Mouse (Mus musculus) embryonic fibroblast, embryonic 13.5 days (primary cell): ENCODE measurements around the gene Dirc2. TPM values are rescaled to one million over a fixed set of nuclear protein-coding genes. Genes with fewer than 3 reads are reported as not detected.

Source experiments
- H3K27ac ChIP-seq: 2 replicates; pipeline ENCODE4 v1.5.1; 2012; ENCODE audit warnings: low read length, control low read depth, inconsistent platforms; ENCODE audit not compliant: insufficient read depth
- H3K4me1 ChIP-seq: 2 replicates; pipeline ENCODE4 v1.6.1; 2011; ENCODE audit warnings: low read length; ENCODE audit not compliant: control insufficient read depth, insufficient read depth
- H3K4me3 ChIP-seq: 2 replicates; pipeline ENCODE4 v1.5.1; 2011; ENCODE audit warnings: mild to moderate bottlenecking, control low read depth, low read length; ENCODE audit not compliant: insufficient read depth
- CTCF ChIP-seq: IDR thresholded peaks from 2 replicates; pipeline ENCODE4 v1.5.1; 2011; ENCODE audit warnings: mild to moderate bottlenecking, control low read depth, low read length, moderate library complexity, borderline replicate concordance; ENCODE audit not compliant: insufficient read depth
- POLR2A ChIP-seq: IDR thresholded peaks from 2 replicates; pipeline ENCODE4 v1.6.1; 2011; ENCODE audit warnings: low read depth, mild to moderate bottlenecking, control low read depth, low read length, moderate library complexity
- polyA plus RNA-seq: library from polyadenylated mRNA; stranded (reverse); fragments of >200 nt; gene quantifications from 2 replicates; pipeline ENCODE4 v1.2.4, GENCODE M21; 2011; ENCODE audit warnings: low read depth; ENCODE audit not compliant: missing spikeins, insufficient read length

Gene Dirc2
- polyA plus RNA-seq, 1 experiment: 27.6 TPM

GRCm38 (mm10) chr16:35660222-35660621 lies 108.9 kb downstream of the Dirc2 start:
- TF ChIP-seq CTCF (no peak), POLR2A (no peak)
- Histone ChIP-seq H3K27ac (no peak overlapping the region), H3K4me1 (no peaks in the 10 kb centered on the region), H3K4me3 (no peak overlapping the region)

DNA sequence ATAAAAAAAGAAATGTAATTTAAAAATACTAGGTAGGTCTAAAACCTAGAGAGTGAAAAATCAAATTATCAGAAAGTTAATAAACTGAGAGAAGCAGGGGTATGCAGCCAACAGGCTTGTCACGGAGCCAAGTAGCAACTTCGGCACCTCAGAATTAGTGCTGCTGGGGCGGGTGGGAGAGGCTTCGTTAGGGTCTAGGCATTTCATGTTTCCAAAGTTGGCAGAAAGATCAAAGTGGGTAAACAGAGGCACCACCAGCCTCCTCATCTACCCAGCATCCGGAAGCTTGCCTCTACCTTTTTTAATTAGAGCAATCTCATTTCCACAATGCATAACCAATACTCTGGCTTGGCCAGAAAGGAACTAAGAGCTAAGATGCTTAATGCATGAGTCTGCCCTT lies 115.2 kb downstream of the Dirc2 start:
- Histone ChIP-seq H3K27ac (no peak overlapping the region), H3K4me3 (no peak overlapping the region), H3K4me1 (no peaks in the 10 kb centered on the region)
- TF ChIP-seq POLR2A: no peak
- TF ChIP-seq CTCF: no peak

GRCm38 (mm10) chr16:35652706-35653105 lies 116.5 kb downstream of the Dirc2 start:
- H3K4me3 ChIP-seq: no peak overlapping the region
- H3K4me1 ChIP-seq: no peaks in the 10 kb centered on the region
- H3K27ac ChIP-seq: no peak overlapping the region
- TF ChIP-seq CTCF (no peak), POLR2A (no peak)

GRCm38 (mm10) chr16:35652206-35652605 lies 117.0 kb downstream of the Dirc2 start:
- no peak for TF ChIP-seq POLR2A
- no peak for TF ChIP-seq CTCF
- H3K4me3 ChIP-seq: no peak overlapping the region
- H3K4me1 ChIP-seq: no peaks in the 10 kb centered on the region

DNA sequence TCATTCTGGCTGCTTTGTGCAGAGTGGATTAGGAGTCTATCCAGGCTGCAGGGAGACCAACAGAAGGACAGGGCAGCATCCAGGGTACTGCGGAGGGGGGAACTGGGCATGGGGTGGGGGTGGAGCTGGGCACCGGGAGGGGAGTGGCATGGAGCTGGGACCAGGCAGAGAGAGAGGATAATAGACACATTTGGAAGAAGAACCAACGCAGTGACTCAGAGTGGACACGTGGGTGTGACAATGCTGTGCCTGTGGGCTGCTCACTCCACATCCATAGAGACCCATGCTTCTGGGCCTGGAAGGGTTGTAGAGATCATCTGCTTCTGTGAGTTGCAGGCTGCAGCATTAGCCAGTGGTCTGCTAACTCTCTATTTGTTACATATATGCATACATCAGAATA lies 120.3 kb downstream of the Dirc2 start:
- Histone ChIP-seq H3K4me3 (no peak overlapping the region), H3K4me1 (no peaks in the 10 kb centered on the region), H3K27ac (no peak overlapping the region)
- TF ChIP-seq POLR2A (no peak), CTCF (no peak)

More at GRCm38 (mm10) chr16:35652206-35652605, 117.0 kb downstream of the Dirc2 start:
- H3K27ac ChIP-seq: no peak overlapping the region

Other genes with a start within 250 kb of the Dirc2 start
- 1.3 TPM in 2 replicates for gene Sema5b, start 228.2 kb downstream of the Dirc2 start, polyA plus RNA-seq
- 10.8 and 12.5 TPM in 2 replicates for gene Hspbap1, start 1.0 kb upstream of the Dirc2 start, polyA plus RNA-seq
- 6.0 and 7.4 TPM in 2 replicates for gene Parp14, start 102.2 kb upstream of the Dirc2 start, polyA plus RNA-seq
- 19.8 and 26.5 TPM in 2 replicates for gene Parp9, start 169.1 kb upstream of the Dirc2 start, polyA plus RNA-seq
- gene Dtx3l, start 169.8 kb upstream of the Dirc2 start, polyA plus RNA-seq: 10.2 and 12.9 TPM in 2 replicates
- 83.9 and 86.7 TPM in 2 replicates for gene Kpna1, start 209.4 kb upstream of the Dirc2 start, polyA plus RNA-seq